ENCODE assay signal across 23 mouse cellular contexts in genomic region chr4:34673721-34674120, GRCm38 (mm10). TPM values are rescaled to one million over a fixed set of nuclear protein-coding genes. Genes with fewer than 3 reads are reported as not detected.
DNase-seq lines count a peak whose midpoint lies in the region; ATAC-seq lines count a peak whose summit lies in the region.
"Had no signal": no experiment of that assay in that cellular context is flagged by ENCODE, and none has a peak within 500 bp of the region (broad histone marks: within the 10 kb centered on the region; RNA-seq: fewer than 3 reads in every experiment).

No protein-coding gene starts in this region.

- no peaks in the 10 kb centered on the region for H3K9me3 ChIP-seq in neural tube, embryonic 15.5 days (replicated peaks)
- H3K9me3 ChIP-seq: embryonic facial prominence, embryonic 15.5 days; G1E; limb, embryonic 13.5 days; liver, embryonic 13.5 days; midbrain, embryonic 12.5 days; neural tube, embryonic 12.5 days had no signal

- WGBS in neural tube, embryonic 15.5 days, result 92% methylated on average over 5 of the region's 5 CpGs

- ATAC-seq in cerebellum, adult (ENCODE audit: insufficient number of reproducible peaks, low FRiP score, low TSS enrichment), result no peak
- no peak for ATAC-seq in neural tube, embryonic 15.5 days (ENCODE audit: low FRiP score)
- ATAC-seq: forebrain, embryonic 16.5 days; hindbrain, embryonic 16.5 days; intestine, embryonic 16.5 days had no signal

- H3K27me3 ChIP-seq in neural tube, embryonic 15.5 days (replicated peaks), result no peaks in the 10 kb centered on the region
- H3K27me3 ChIP-seq: embryonic facial prominence, embryonic 15.5 days; limb, embryonic 13.5 days; liver, embryonic 13.5 days; midbrain, embryonic 12.5 days; neural tube, embryonic 12.5 days had no signal

- DNase-seq in cerebellum, postnatal 10 days, result peak; percentile 15 to 18
- peak; percentile 38 to 45 for DNase-seq in heart, postnatal 10 days
- no peak for DNase-seq in heart, adult 9 months (ENCODE audit: low spot score in 2 of 2)
- DNase-seq in kidney, postnatal 36 days, result peak; percentile 17 to 31
- no peak for DNase-seq in kidney, postnatal 4 days
- peak; percentile 45 for DNase-seq in adipocyte (ENCODE audit: low spot score)
- DNase-seq: cerebellum, adult 11 months; cerebellum, postnatal 36 days; liver, embryonic 13.5 days had no signal

- no peak overlapping the region for H3K4me3 ChIP-seq in neural tube, embryonic 15.5 days (replicated peaks)
- H3K4me3 ChIP-seq: embryonic facial prominence, embryonic 15.5 days; limb, embryonic 13.5 days; liver, embryonic 13.5 days; midbrain, embryonic 12.5 days; neural tube, embryonic 12.5 days had no signal

- H3K9ac ChIP-seq in neural tube, embryonic 15.5 days (replicated peaks), result no peak overlapping the region
- H3K9ac ChIP-seq: embryonic facial prominence, embryonic 15.5 days; limb, embryonic 13.5 days; liver, embryonic 13.5 days; midbrain, embryonic 12.5 days; neural tube, embryonic 12.5 days had no signal

- H3K27ac ChIP-seq in neural tube, embryonic 15.5 days (replicated peaks), result no peak overlapping the region
- H3K27ac ChIP-seq: embryonic facial prominence, embryonic 15.5 days; limb, embryonic 13.5 days; liver, embryonic 13.5 days; midbrain, embryonic 12.5 days; neural tube, embryonic 12.5 days had no signal

- intact Hi-C loops in heart, postnatal 10 days (cut with DNase I), result no loop called here

- no peak overlapping the region for H3K4me2 ChIP-seq in neural tube, embryonic 15.5 days
- H3K4me2 ChIP-seq: embryonic facial prominence, embryonic 15.5 days; limb, embryonic 13.5 days; liver, embryonic 13.5 days; midbrain, embryonic 12.5 days; neural tube, embryonic 12.5 days had no signal

- H3K4me1 ChIP-seq in neural tube, embryonic 15.5 days, result no peaks in the 10 kb centered on the region
- H3K4me1 ChIP-seq: embryonic facial prominence, embryonic 15.5 days; liver, embryonic 13.5 days; midbrain, embryonic 12.5 days; neural tube, embryonic 12.5 days had no signal

- H3K36me3 ChIP-seq in neural tube, embryonic 15.5 days, result peaks cover 38% of the 10 kb centered on the region

RNA-seq across cellular contexts. Expression of gene Slc35a1, which starts 13.5 kb away (rescaled TPM):
- 10 to 100 TPM; 19.6 to 24.5 TPM for total RNA-seq in heart, postnatal 10 days (2021)
- polyA plus RNA-seq in neural tube, embryonic 15.5 days (2015; fragmentation: Nextera tagmentation; extraction: Ambion mirVana), result 45.7 and 48.1 TPM in 2 replicates

RNA-seq across cellular contexts. Expression of gene Cfap206, which starts 56.3 kb away (rescaled TPM):
- total RNA-seq in heart, postnatal 10 days (2021), result under 1 TPM; 0.10 to 0.29 TPM
- polyA plus RNA-seq in neural tube, embryonic 15.5 days (2015; fragmentation: Nextera tagmentation; extraction: Ambion mirVana), result 1.7 and 2.2 TPM in 2 replicates
- total RNA-seq: gastrocnemius, adult 18-20 months; gastrocnemius, postnatal 4 days; hematopoietic stem cell, adult 5-6 weeks had no signal
- polyA plus RNA-seq: G1E; liver, embryonic 13.5 days; small intestine, adult 2 months had no signal

RNA-seq across cellular contexts. Expression of gene Rars2, which starts 59.0 kb away (rescaled TPM):
- total RNA-seq in heart, postnatal 10 days (2021), result 10 to 100 TPM; 28.0 to 32.5 TPM
- 51.0 and 55.4 TPM in 2 replicates for polyA plus RNA-seq in neural tube, embryonic 15.5 days (2015; fragmentation: Nextera tagmentation; extraction: Ambion mirVana)

RNA-seq across cellular contexts. Expression of gene Orc3, which starts 59.0 kb away (rescaled TPM):
- total RNA-seq in heart, postnatal 10 days (2021), result 10 to 100 TPM; 42.0 to 43.9 TPM
- 70.9 and 75.0 TPM in 2 replicates for polyA plus RNA-seq in neural tube, embryonic 15.5 days (2015; fragmentation: Nextera tagmentation; extraction: Ambion mirVana)

Comparison
In these comparisons a context has a peak if more than half of its experiments do, and no peak if none do; other contexts are left out.
1. DNase-seq: peak in cerebellum, postnatal 10 days (2 of 2), heart, postnatal 10 days (2 of 2), kidney, postnatal 36 days (2 of 2) and adipocyte (single experiment); none in heart, adult 9 months (0 of 2) and kidney, postnatal 4 days (0 of 2).